Comparison of ENCODE assay signal across 11 mouse cellular contexts in the genomic region with DNA sequence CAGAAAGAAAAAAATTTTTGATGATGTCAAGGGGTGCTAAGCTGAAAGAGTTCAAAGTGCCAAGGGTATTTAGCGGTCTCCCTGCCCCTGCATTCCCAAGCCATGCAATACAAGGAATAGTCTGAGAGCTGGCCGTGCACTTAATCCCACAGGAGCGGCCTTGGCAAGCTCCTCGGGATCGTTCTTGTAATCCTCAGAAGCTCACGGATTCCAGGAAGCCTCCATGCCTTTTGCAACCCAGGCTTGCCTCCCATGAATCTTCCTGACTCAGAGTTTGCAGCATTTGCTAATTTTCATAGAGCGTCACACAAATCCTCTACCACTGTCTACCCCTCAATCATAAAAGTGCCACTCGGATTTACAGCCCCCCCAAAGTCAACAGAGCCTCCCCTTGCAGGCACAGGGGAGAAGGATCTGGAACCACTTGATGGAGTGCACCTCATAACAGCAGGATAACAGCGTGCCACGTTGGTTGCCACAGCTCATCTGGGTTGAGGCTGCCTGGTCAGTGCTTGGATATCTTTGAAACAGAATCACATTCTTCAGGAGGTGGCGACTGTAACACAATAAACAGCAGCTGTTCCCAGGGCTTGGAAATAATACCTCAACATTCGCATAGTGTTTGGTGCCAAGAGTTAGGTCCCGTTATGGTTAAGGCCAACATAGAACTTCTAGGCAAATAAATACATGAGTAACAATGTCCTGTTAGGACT.
DNase-seq lines count a peak whose midpoint lies in the region; ATAC-seq and TF ChIP-seq lines count a peak whose summit lies in the region.
"Had no signal": no experiment of that assay in that cellular context is flagged by ENCODE, and none has a peak within 500 bp of the region (broad histone marks: within the 10 kb centered on the region; RNA-seq: fewer than 3 reads in every experiment).

No protein-coding gene starts in this region.

- H3K9me3 ChIP-seq in embryonic facial prominence, embryonic 14.5 days (ENCODE audit: control insufficient read depth, low read length): no peaks in the 10 kb centered on the region
- no peaks in the 10 kb centered on the region for H3K9me3 ChIP-seq in embryonic facial prominence, embryonic 10.5 days
- H3K9me3 ChIP-seq in kidney, postnatal 0 days (replicated peaks; ENCODE audit: low read length): no peaks in the 10 kb centered on the region
- H3K9me3 ChIP-seq in intestine, postnatal 0 days (ENCODE audit: control insufficient read depth): no peaks in the 10 kb centered on the region
- no peaks in the 10 kb centered on the region for H3K9me3 ChIP-seq in forebrain, embryonic 16.5 days (ENCODE audit: control insufficient read depth, low read length)
- H3K9me3 ChIP-seq: intestine, embryonic 15.5 days; neural tube, embryonic 13.5 days had no signal

- peaks cover 9% of the 10 kb centered on the region; the same call in 1 of the 2 replicates for H3K4me1 ChIP-seq in embryonic facial prominence, embryonic 14.5 days (ENCODE audit: control insufficient read depth, insufficient read depth, low read length)
- no peaks in the 10 kb centered on the region for H3K4me1 ChIP-seq in embryonic facial prominence, embryonic 10.5 days
- H3K4me1 ChIP-seq in kidney, postnatal 0 days (replicated peaks; ENCODE audit: insufficient read depth, low read length): no peaks in the 10 kb centered on the region
- no peaks in the 10 kb centered on the region for H3K4me1 ChIP-seq in intestine, postnatal 0 days (replicated peaks; ENCODE audit: control insufficient read depth, insufficient read depth, low read length)
- peaks cover 3% of the 10 kb centered on the region; the same call in 1 of the 2 replicates for H3K4me1 ChIP-seq in forebrain, embryonic 16.5 days (replicated peaks; ENCODE audit: control insufficient read depth, insufficient read depth, low read length)
- H3K4me1 ChIP-seq: intestine, embryonic 15.5 days; neural tube, embryonic 13.5 days had no signal

- H3K27me3 ChIP-seq in embryonic facial prominence, embryonic 14.5 days (replicated peaks; ENCODE audit: control insufficient read depth, insufficient read depth, low read length): no peaks in the 10 kb centered on the region
- H3K27me3 ChIP-seq in embryonic facial prominence, embryonic 10.5 days (replicated peaks; ENCODE audit: low read depth, poor library complexity, severe bottlenecking): no peaks in the 10 kb centered on the region
- H3K27me3 ChIP-seq in kidney, postnatal 0 days (ENCODE audit: insufficient read depth, low read length): no peaks in the 10 kb centered on the region
- H3K27me3 ChIP-seq in intestine, postnatal 0 days (replicated peaks; ENCODE audit: control insufficient read depth, insufficient read depth, low read length): no peaks in the 10 kb centered on the region
- no peaks in the 10 kb centered on the region for H3K27me3 ChIP-seq in forebrain, embryonic 16.5 days (replicated peaks; ENCODE audit: control insufficient read depth, insufficient read depth, low read length)
- H3K27me3 ChIP-seq: intestine, embryonic 15.5 days; neural tube, embryonic 13.5 days had no signal

- 60% methylated on average over 13 of the region's 13 CpGs for WGBS in embryonic facial prominence, embryonic 14.5 days
- WGBS in embryonic facial prominence, embryonic 10.5 days: 82% methylated on average over 13 of the region's 13 CpGs
- WGBS in kidney, postnatal 0 days: 34% methylated on average over 13 of the region's 13 CpGs
- 58% methylated on average over 13 of the region's 13 CpGs for WGBS in intestine, postnatal 0 days
- 76% methylated on average over 13 of the region's 13 CpGs for WGBS in forebrain, embryonic 16.5 days

- peak; percentile 46 for ATAC-seq in embryonic facial prominence, embryonic 14.5 days (ENCODE audit: low read depth)
- ATAC-seq in kidney, postnatal 0 days (replicated peaks; ENCODE audit: low FRiP score, low read depth): no peak
- no peak for ATAC-seq in intestine, postnatal 0 days
- no peak for ATAC-seq in forebrain, embryonic 16.5 days
- ATAC-seq: intestine, embryonic 15.5 days had no signal

- H3K4me2 ChIP-seq in embryonic facial prominence, embryonic 14.5 days (ENCODE audit: low read depth, low read length): no peak overlapping the region
- H3K4me2 ChIP-seq in kidney, postnatal 0 days (ENCODE audit: low read length): no peak overlapping the region
- H3K4me2 ChIP-seq in intestine, postnatal 0 days (replicated peaks; ENCODE audit: low read depth): no peak overlapping the region
- no peak overlapping the region for H3K4me2 ChIP-seq in forebrain, embryonic 16.5 days (ENCODE audit: low read length)
- H3K4me2 ChIP-seq: intestine, embryonic 15.5 days; neural tube, embryonic 13.5 days had no signal

- H3K9ac ChIP-seq in embryonic facial prominence, embryonic 14.5 days (ENCODE audit: low read depth, low read length): no peak overlapping the region
- no peak overlapping the region for H3K9ac ChIP-seq in kidney, postnatal 0 days (ENCODE audit: low read depth, low read length)
- no peak overlapping the region for H3K9ac ChIP-seq in intestine, postnatal 0 days (ENCODE audit: low read depth, low read length)
- no peak overlapping the region for H3K9ac ChIP-seq in forebrain, embryonic 16.5 days (replicated peaks; ENCODE audit: low read depth, low read length)
- H3K9ac ChIP-seq: intestine, embryonic 15.5 days; neural tube, embryonic 13.5 days had no signal

- no peak overlapping the region for H3K4me3 ChIP-seq in embryonic facial prominence, embryonic 14.5 days (ENCODE audit: low read depth, low read length)
- H3K4me3 ChIP-seq in embryonic facial prominence, embryonic 10.5 days: no peak overlapping the region
- no peak overlapping the region for H3K4me3 ChIP-seq in kidney, postnatal 0 days (replicated peaks; ENCODE audit: low read depth, low read length)
- H3K4me3 ChIP-seq in intestine, postnatal 0 days (ENCODE audit: low read depth, low read length): no peak overlapping the region
- no peak overlapping the region for H3K4me3 ChIP-seq in forebrain, embryonic 16.5 days (replicated peaks; ENCODE audit: low read length)
- H3K4me3 ChIP-seq: intestine, embryonic 15.5 days; neural tube, embryonic 13.5 days had no signal

- no peak for TF ChIP-seq CTCF in kidney, postnatal 0 days (IDR thresholded peaks at IDR 0.05; ENCODE audit: low read depth)
- TF ChIP-seq CTCF in intestine, postnatal 0 days (IDR thresholded peaks at IDR 0.05; ENCODE audit: low read depth): no peak

- DNase-seq in embryonic facial prominence, embryonic 14.5 days (ENCODE audit: low spot score): peak; percentile 72
- DNase-seq in embryonic facial prominence, embryonic 10.5 days (ENCODE audit: low spot score): no peak
- peak; percentile 87 for DNase-seq in 3T3-L1 (ENCODE audit: low read depth, low spot score)
- DNase-seq in gastrocnemius, adult 8-10 months (ENCODE audit: low spot score in 2 of 2): peak; percentile 59 to 77
- DNase-seq in kidney, postnatal 0 days (ENCODE audit: low spot score): peak; percentile 72
- no peak for DNase-seq in thymus, postnatal 4 days

- H3K36me3 ChIP-seq in embryonic facial prominence, embryonic 14.5 days (ENCODE audit: control insufficient read depth, insufficient read depth, low read length): no peaks in the 10 kb centered on the region
- no peaks in the 10 kb centered on the region for H3K36me3 ChIP-seq in embryonic facial prominence, embryonic 10.5 days (replicated peaks)
- H3K36me3 ChIP-seq in kidney, postnatal 0 days (ENCODE audit: insufficient read depth, low read length): no peaks in the 10 kb centered on the region
- H3K36me3 ChIP-seq in intestine, postnatal 0 days (ENCODE audit: control insufficient read depth, insufficient read depth): no peaks in the 10 kb centered on the region
- no peaks in the 10 kb centered on the region for H3K36me3 ChIP-seq in forebrain, embryonic 16.5 days (ENCODE audit: control insufficient read depth, insufficient read depth)
- H3K36me3 ChIP-seq: intestine, embryonic 15.5 days; neural tube, embryonic 13.5 days had no signal

- no peak overlapping the region; the same call in 1 of the 2 replicates for H3K27ac ChIP-seq in embryonic facial prominence, embryonic 14.5 days (replicated peaks; ENCODE audit: low read depth, low read length)
- H3K27ac ChIP-seq in embryonic facial prominence, embryonic 10.5 days (replicated peaks): no peak overlapping the region
- no peak overlapping the region for H3K27ac ChIP-seq in kidney, postnatal 0 days
- H3K27ac ChIP-seq in intestine, postnatal 0 days (ENCODE audit: low read depth, low read length): no peak overlapping the region
- H3K27ac ChIP-seq in forebrain, embryonic 16.5 days (ENCODE audit: low read length): no peak overlapping the region
- H3K27ac ChIP-seq: intestine, embryonic 15.5 days; macrophage; neural tube, embryonic 13.5 days had no signal

Comparison
In these comparisons a context has a peak if more than half of its experiments do, and no peak if none do; other contexts are left out.
1. DNase-seq: peak in embryonic facial prominence, embryonic 14.5 days (single experiment), 3T3-L1 (single experiment), gastrocnemius, adult 8-10 months (2 of 2) and kidney, postnatal 0 days (single experiment); none in embryonic facial prominence, embryonic 10.5 days (single experiment) and thymus, postnatal 4 days (single experiment).